Mouse (Mus musculus): Measurements from ENCODE around the gene Gm36245. TPM values are rescaled to one million over a fixed set of nuclear protein-coding genes. Genes with fewer than 3 reads are reported as not detected.

Gene Gm36245
- polyA plus RNA-seq, 1 experiment from 2014 or later: not detected

Other genes with a start within 250 kb of the Gm36245 start
- gene Apol7a, start 200.1 kb upstream of the Gm36245 start, polyA plus RNA-seq (2015; fragmentation: Nextera tagmentation; extraction: Ambion mirVana): 0.19 TPM in 1 of 2 replicates, not detected in the other
- gene Apol9a, start 188.1 kb upstream of the Gm36245 start, polyA plus RNA-seq (2015; fragmentation: Nextera tagmentation; extraction: Ambion mirVana): not detected in 2 replicates
- 0.12 TPM in 1 of 2 replicates, not detected in the other for gene Apol7b, start 151.8 kb upstream of the Gm36245 start, polyA plus RNA-seq (2015; fragmentation: Nextera tagmentation; extraction: Ambion mirVana)
- gene Apol10a, start 122.2 kb upstream of the Gm36245 start, polyA plus RNA-seq (2015; fragmentation: Nextera tagmentation; extraction: Ambion mirVana): not detected in 2 replicates
- gene Apol11a, start 91.0 kb upstream of the Gm36245 start, polyA plus RNA-seq (2015; fragmentation: Nextera tagmentation; extraction: Ambion mirVana): not detected in 2 replicates
- not detected in 2 replicates for gene Apol7c, start 65.9 kb upstream of the Gm36245 start, polyA plus RNA-seq (2015; fragmentation: Nextera tagmentation; extraction: Ambion mirVana)
- not detected in 2 replicates for gene 1700025B11Rik, start 37.4 kb upstream of the Gm36245 start, polyA plus RNA-seq (2015; fragmentation: Nextera tagmentation; extraction: Ambion mirVana)
- 0.19 and 0.22 TPM in 2 replicates for gene Apol10b, start 3.1 kb upstream of the Gm36245 start, polyA plus RNA-seq (2015; fragmentation: Nextera tagmentation; extraction: Ambion mirVana)
- gene Apol11b, start 44.0 kb downstream of the Gm36245 start, polyA plus RNA-seq (2015; fragmentation: Nextera tagmentation; extraction: Ambion mirVana): 0.07 TPM in 1 of 2 replicates, not detected in the other
- gene Apol7e, start 99.6 kb downstream of the Gm36245 start, polyA plus RNA-seq (2015; fragmentation: Nextera tagmentation; extraction: Ambion mirVana): not detected in 2 replicates
- 0.20 TPM in 1 of 2 replicates, not detected in the other for gene Apol9b, start 129.8 kb downstream of the Gm36245 start, polyA plus RNA-seq (2015; fragmentation: Nextera tagmentation; extraction: Ambion mirVana)
- 0.19 and 0.21 TPM in 2 replicates for gene Apol8, start 157.7 kb downstream of the Gm36245 start, polyA plus RNA-seq (2015; fragmentation: Nextera tagmentation; extraction: Ambion mirVana)
- 55.4 and 64.5 TPM in 2 replicates for gene Myh9, start 242.9 kb downstream of the Gm36245 start, polyA plus RNA-seq (2015; fragmentation: Nextera tagmentation; extraction: Ambion mirVana)